Mouse (Mus musculus) monocyte, adult 5-6 weeks (primary cell): ENCODE measurements around the gene Asap3. TPM values are rescaled to one million over a fixed set of nuclear protein-coding genes. Genes with fewer than 3 reads are reported as not detected.

ENCODE experiments used
- ATAC-seq: fragments of 153-309, 156-312 bp; replicated peaks from 2 replicates; pipeline ENCODE4 v1.8.0; 2017; ENCODE audit warnings: mild to moderate bottlenecking; ENCODE audit not compliant: low TSS enrichment, insufficient number of reproducible peaks, severe bottlenecking, poor library complexity, low FRiP score
- total RNA-seq: library from RNA; stranded (forward); fragments of 200-1000, 200-491, 200-594 nt; gene quantifications from 3 replicates; pipeline ENCODE4 v1.2.3, GENCODE M21; 2017

The Asap3 gene
- total RNA-seq, 1 experiment from 2014 or later = not detected

- no peak for ATAC-seq
These were observed 8.7 kb downstream of the Asap3 start for GRCm38 (mm10) chr4:136214828-136215227.

DNA sequence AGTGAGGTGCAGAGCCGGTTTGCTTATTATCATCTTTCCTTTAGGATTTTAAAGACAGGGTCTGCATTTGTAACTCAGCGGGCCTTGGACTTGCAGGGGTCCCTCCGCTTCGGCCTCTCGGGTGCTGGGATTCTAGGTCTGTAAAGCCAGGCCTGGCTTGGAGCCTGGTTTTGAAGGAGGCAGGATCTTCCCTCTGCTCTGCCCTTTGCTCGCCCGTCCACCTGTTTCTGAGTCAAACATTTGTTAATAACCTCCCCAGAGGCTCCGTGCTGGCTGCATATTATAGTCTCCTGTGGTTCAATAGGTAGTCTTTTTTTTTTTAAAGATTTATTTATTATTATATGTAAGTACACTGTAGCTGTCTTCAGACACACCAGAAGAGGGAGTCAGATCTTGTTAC, 9.4 kb downstream of the Asap3 start:
- no peak for ATAC-seq

GRCm38 (mm10) chr4:136217063-136217462, 10.9 kb downstream of the Asap3 start:
- ATAC-seq = no peak

DNA sequence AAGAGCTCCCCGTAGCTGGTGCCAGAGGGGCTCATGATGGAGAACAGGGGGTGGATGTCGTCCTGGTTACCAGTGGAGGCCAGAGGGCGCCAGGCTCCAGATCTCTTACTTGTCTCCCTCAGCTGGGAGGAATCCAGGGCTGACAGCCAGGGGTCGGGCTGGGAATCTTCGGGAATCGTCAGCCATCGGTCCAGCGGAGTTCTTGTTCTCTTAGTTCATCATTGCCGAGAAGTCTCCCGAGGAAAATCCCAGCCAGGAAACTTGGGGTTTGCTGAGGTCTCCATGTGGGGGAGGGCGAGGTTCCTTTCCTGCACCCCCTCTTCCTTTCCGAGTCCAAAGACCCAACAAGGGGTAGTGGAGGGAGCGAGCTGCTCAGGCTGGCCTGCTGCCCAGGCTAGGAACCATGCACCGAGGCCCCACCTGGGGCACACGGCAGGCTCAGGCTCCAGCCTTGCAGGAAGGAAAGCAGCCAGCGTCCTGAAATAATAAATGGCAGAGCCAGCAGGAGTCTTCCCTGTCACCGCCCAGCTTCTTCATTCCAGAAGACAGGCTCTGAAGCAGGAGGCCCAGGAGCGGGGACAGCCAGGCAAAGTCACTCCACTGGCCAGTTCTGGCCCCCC, 12.5 kb downstream of the Asap3 start:
- ATAC-seq = no peak

- no peak for ATAC-seq
These were observed 14.1 kb downstream of the Asap3 start for GRCm38 (mm10) chr4:136220133-136220775.

DNA sequence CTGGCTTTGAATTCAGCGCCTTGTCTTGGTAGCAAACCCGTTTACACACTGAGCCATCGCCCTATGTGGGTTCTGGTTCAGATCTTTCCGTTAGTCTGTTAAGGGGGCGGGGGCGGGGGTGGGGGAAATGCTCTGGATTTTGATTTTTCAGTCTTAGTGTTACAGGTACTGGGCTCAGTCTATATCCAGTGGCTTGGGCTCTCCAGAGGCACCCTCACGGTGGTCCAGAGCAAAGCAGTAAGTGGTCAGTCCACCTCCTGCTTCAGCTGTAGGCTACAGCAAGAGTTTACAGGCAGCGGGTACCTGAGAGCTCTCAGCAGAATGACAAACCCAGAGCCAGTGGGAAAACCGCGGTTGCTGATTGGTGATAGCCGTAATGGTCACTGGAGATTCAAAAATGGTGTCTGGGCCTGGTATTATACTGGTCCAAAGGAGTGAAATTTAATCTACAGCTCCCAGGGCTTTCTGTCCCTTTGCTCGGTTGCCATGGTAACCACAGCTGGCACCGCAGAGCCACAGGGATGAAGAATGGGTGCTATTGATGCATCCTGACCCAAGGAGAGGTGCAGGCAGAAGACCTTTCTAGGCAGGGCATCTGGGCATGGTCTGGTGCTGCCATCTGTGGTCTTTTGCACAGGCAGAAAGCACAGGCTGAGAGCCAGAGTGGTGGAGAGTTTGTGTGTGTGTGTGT, 17.5 kb downstream of the Asap3 start:
- no peak for ATAC-seq

- ATAC-seq = no peak
These were observed 18.0 kb downstream of the Asap3 start for GRCm38 (mm10) chr4:136224240-136224559.

GRCm38 (mm10) chr4:136224677-136225460, 18.7 kb downstream of the Asap3 start:
- no peak for ATAC-seq

DNA sequence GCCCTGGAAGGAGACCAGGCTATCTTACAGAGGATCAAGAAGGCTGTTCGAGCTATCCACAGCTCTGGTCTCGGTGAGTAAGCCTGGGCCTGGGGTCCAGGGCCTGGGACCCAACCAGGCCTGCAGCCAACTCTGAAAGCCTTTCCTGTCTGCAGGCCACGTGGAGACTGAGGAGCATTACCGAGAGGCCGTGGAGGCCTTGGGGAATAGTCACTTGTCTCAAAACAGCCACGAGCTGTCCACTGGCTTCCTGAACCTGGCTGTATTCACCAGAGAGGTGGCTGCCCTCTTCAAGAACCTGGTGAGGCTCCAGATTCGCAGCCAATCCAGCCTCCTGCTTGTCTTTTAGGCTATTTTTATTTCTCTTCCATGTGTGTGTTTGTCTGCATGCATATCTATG, 21.2 kb downstream of the Asap3 start:
- ATAC-seq = no peak

GRCm38 (mm10) chr4:136228640-136229039, 22.5 kb downstream of the Asap3 start:
- ATAC-seq = no peak

DNA sequence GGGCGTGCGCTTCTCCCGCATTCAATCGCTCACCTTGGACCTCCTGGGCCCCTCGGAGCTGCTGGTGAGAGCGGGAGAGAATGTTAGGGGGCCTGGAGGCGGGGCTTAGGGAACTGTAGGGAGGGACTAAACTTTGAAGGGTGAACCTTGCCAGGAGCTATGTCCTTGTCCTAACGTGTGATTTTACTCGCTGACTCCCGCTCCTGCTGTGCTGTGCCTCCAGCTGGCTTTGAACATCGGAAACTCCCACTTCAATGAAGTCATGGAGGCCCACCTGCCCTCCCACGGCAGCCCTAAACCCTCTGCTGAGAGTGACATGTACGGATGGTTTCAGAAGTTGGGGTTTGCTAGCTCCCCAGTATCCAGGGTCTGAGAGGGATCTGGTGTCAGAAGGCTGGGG, 32.5 kb downstream of the Asap3 start:
- ATAC-seq = no peak

GRCm38 (mm10) chr4:136239111-136239510, 32.9 kb downstream of the Asap3 start:
- ATAC-seq = no peak

DNA sequence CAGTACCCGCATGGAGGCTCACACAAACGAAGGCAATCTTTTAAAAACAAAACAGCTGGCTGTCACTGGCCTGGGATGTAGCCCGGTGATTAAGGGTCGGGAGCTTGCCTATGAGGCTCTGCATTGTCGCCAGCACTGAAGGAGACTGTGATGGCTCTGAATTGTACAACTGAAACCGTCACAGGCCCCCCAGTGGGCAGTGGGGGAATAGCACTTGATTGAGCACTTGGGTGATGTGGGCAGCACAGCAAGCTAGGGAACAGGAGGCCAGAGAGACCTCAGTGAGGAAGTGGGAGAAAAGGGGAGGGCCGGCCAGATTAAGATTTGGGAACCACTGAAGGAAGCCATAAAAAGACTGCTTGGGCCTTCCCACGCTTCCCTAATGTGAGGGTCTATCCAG, 33.5 kb downstream of the Asap3 start:
- peak; percentile 82 for ATAC-seq

GRCm38 (mm10) chr4:136240123-136240522, 34.0 kb downstream of the Asap3 start:
- peak; percentile 20; the same call in 1 of the 2 replicates for ATAC-seq

- ATAC-seq = no peak
These were observed 34.8 kb downstream of the Asap3 start for GRCm38 (mm10) chr4:136240955-136241354.

DNA sequence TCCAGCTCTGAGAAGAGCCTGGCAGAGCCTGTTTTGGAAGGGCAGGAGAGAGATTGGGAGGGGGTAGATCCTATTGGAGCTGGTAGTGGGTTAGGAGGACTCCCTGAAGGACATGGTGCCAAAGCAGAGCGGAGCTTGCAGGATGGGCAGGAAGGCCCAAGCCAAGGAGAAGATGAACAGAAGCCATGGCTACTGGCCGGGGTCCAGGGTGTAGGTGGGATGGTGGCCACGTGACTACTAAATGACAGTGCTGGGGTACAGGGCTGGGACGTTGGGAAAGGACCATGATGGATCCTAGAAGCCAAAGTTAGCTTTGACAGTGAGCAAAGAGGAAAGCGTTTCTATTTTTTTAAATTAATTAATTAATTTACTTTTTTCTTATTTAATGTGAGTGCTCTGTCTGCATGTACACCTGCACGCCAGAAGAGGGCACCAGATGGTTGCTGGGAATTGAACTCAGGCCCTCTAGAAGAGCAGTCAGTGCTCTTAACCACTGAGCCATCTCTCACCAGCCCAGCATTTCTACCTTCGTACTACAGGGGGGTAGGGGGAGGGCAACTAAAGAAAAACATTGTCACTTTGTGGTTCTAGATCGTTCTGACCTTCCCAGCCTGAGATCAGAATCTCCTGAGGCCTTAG, 36.0 kb downstream of the Asap3 start:
- no peak for ATAC-seq

- no peak for ATAC-seq
These were observed 36.6 kb downstream of the Asap3 start for GRCm38 (mm10) chr4:136242728-136243127.

GRCm38 (mm10) chr4:136244208-136244607, 38.0 kb downstream of the Asap3 start:
- no peak for ATAC-seq

DNA sequence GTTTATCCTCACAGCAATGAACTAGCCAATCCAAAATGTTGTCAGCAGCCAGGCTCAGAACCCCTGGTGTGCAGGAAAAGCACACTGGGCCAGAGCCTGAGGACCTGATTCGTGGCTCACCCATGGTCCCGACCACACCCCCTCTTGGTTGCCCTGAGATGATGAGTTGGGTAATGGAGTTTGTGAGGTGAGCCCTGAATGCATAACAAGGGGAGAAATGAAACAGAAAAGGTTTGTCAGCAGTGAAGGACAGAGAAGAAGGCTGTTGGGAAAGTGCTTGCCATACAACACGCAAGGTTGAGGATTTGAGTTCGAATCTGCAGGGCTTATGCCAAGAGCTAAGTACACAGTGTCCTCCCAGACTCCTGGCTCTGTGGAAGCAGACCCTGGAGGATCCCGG, 39.5 kb downstream of the Asap3 start:
- no peak for ATAC-seq
